Mouse (Mus musculus) neutrophil, adult 83 days (primary cell): Measurements from ENCODE around the gene Fbxo9. TPM values are rescaled to one million over a fixed set of nuclear protein-coding genes. Genes with fewer than 3 reads are reported as not detected.

Experiments
- total RNA-seq, 2 experiments: library from RNA; stranded (reverse); gene quantifications; one replicate each; pipeline ENCODE4 v1.2.4; 2023

The Fbxo9 gene
- 10 to 100 TPM; 35.6 to 37.8 TPM for total RNA-seq

DNA sequence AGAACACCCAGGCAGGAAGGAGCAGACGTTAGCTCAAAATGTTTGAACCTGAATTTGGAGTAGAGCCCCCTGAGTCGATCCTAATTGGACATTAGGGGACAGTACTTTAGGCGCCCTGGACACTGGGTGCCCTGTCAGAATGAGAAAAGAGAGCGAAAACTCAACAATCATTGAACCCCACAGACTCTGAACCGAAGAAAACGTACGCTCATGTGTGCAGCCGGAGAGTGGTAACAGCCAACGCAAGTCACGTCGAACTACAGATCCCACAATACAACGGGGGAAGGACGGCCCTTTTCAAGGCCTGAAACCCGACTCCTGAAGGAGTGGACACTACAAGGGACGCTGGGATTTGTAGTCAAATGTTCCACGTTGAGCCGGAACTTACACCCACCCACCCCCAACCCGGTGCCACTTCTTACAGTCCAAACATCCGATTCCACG, at the start of gene Fbxo9, which contains the start of gene Ick:
Gene Fbxo9, minus strand, starts transcription at position 270 of the 444 bp plus-strand sequence.
Gene Ick, plus strand, starts transcription at position 397 of the 444 bp plus-strand sequence.

DNA sequence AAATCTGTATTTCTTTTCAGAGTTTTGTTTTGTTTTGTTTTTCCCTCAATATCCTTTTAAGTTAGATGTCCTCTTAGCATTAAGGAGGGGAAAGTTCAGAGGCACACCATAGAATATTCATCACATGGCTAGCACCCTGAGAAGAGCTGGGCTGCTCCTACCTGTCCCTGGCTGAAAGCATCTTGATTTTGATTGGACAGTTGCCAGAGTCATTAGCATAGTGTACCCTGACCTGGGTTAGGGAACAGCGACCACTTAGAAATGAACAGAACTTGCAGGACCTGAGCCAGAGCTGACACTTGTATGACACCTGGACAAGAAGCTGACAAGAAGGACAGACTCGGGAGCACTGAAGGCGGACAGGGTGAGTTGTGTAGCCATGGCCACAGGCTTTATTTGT, 57.2 kb downstream of the Fbxo9 start, which contains the start of gene Gcm1:
Gene Gcm1, plus strand, starts transcription at position 248 of the 400 bp plus-strand sequence.

Other genes starting within 250 kb of the Fbxo9 start
- 10 to 100 TPM; 45.8 to 49.9 TPM for gene Elovl5, start 191.7 kb downstream of the Fbxo9 start, total RNA-seq
- gene Gcm1, start 57.1 kb downstream of the Fbxo9 start, total RNA-seq, result not detected
- gene Ick, start 127 bp upstream of the Fbxo9 start, total RNA-seq, result 1 to 10 TPM; 3.3 to 3.6 TPM
- 1 to 10 TPM; 1.7 to 2.2 TPM for gene Gsta4, start 73.7 kb upstream of the Fbxo9 start, total RNA-seq
- not detected for gene Gsta1, start 121.6 kb upstream of the Fbxo9 start, total RNA-seq
- not detected for gene Gm3776, start 148.1 kb upstream of the Fbxo9 start, total RNA-seq
- not detected for gene Gm10639, start 180.9 kb upstream of the Fbxo9 start, total RNA-seq
- gene Omt2a, start 205.7 kb upstream of the Fbxo9 start, total RNA-seq, result not detected
- not detected for gene Omt2b, start 218.5 kb upstream of the Fbxo9 start, total RNA-seq
- not detected for gene Gsta2, start 246.7 kb upstream of the Fbxo9 start, total RNA-seq